Mouse (Mus musculus): ENCODE data around the gene Gm45713.
A peak's percentile ranks its signal among the peaks of the same experiment; 100 is the strongest.

DNA sequence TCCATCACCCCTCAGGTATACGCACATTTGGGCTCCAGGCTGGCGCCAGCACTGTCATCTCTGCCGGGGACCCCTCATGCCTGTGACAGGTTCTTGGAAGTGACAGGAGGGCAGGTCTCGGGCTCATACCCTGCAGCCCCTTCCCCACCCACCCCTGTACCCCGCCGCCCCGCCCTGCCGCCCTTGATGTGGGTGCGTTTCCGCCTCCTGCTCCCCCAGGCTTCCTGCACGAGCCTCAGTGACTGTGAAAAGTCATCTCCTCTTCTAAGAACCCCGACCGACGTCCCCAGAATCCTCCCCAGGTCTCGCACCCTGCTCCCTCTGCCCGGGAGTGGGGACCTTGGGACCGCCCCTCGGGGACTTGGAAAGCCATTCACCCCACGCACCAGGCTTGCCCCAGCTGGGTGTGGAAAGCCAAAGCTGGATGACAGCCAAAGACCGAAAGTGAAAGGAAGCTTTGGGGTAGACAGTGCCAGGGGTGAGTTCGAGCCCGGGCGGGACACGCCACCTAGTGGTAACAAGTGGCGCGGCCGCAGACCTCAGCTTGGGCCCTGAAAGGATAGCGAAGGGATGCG is at the start of gene Gm45713, which contains the start of gene Flt3l:
- TF ChIP-seq CTCF (IDR thresholded peaks at IDR 0.05; ENCODE audit: extremely low read depth, insufficient read depth, low read length) (peak; percentile 81), POLR2A (IDR thresholded peaks at IDR 0.05; ENCODE audit: extremely low read depth, insufficient read depth, low read length) (no peak)
